ENCODE assay signal across 8 mouse cellular contexts in genomic region chr17:27032869-27033268, GRCm38 (mm10). TPM values are rescaled to one million over a fixed set of nuclear protein-coding genes. Genes with fewer than 3 reads are reported as not detected.
DNase-seq lines count a peak whose midpoint lies in the region; ATAC-seq and TF ChIP-seq lines count a peak whose summit lies in the region.

No protein-coding gene starts in this region.

- no peak for TF ChIP-seq POLR2A in cortical plate, adult 2 months (IDR thresholded peaks at IDR 0.05; ENCODE audit: extremely low read depth, insufficient read depth, low read length)

- H3K36me3 ChIP-seq in intestine, embryonic 16.5 days (ENCODE audit: control insufficient read depth, insufficient read depth, low read length) = no peaks in the 10 kb centered on the region
- H3K36me3 ChIP-seq in limb, embryonic 13.5 days = no peaks in the 10 kb centered on the region
- no peaks in the 10 kb centered on the region for H3K36me3 ChIP-seq in splenic B cell, adult 2 months (ENCODE audit: control insufficient read depth, insufficient read depth, low read length, poor library complexity, severe bottlenecking)

- ATAC-seq in granulocyte monocyte progenitor cell, adult 5-6 weeks (replicated peaks; ENCODE audit: poor library complexity, severe bottlenecking) = peak; percentile 43; the same call in 1 of the 2 replicates
- ATAC-seq in intestine, embryonic 16.5 days = peak; percentile 39
- peak; percentile 41; the same call in 1 of the 2 replicates for ATAC-seq in limb, embryonic 13.5 days (ENCODE audit: low FRiP score, low read depth)
- peak; percentile 33; the same call in 1 of the 2 replicates for ATAC-seq in monocyte, adult 5-6 weeks (replicated peaks; ENCODE audit: insufficient number of reproducible peaks, low FRiP score, low TSS enrichment, poor library complexity, severe bottlenecking)

- H3K27ac ChIP-seq in cortical plate, adult 2 months (ENCODE audit: insufficient read depth, low read length) = no peak overlapping the region
- H3K27ac ChIP-seq in intestine, embryonic 16.5 days (ENCODE audit: low read length) = no peak overlapping the region
- no peak overlapping the region for H3K27ac ChIP-seq in limb, embryonic 13.5 days

- H3K4me3 ChIP-seq in cortical plate, adult 2 months (ENCODE audit: insufficient read depth, low read length) = no peak overlapping the region
- no peak overlapping the region for H3K4me3 ChIP-seq in intestine, embryonic 16.5 days (ENCODE audit: low read length)
- H3K4me3 ChIP-seq in limb, embryonic 13.5 days = no peak overlapping the region

- H3K27me3 ChIP-seq in intestine, embryonic 16.5 days (replicated peaks; ENCODE audit: control insufficient read depth, insufficient read depth, low read length) = no peaks in the 10 kb centered on the region
- H3K27me3 ChIP-seq in limb, embryonic 13.5 days = no peaks in the 10 kb centered on the region
- no peaks in the 10 kb centered on the region for H3K27me3 ChIP-seq in splenic B cell, adult 2 months (ENCODE audit: control insufficient read depth, insufficient read depth, low read length, poor library complexity, severe bottlenecking)

- peak; percentile 74 to 85 for DNase-seq in right cerebral cortex, adult 2 months (ENCODE audit: low spot score in 2 of 2)
- DNase-seq in right cerebral cortex, adult 18-20 months = no peak
- peak; percentile 90 for DNase-seq in splenic B cell, adult 2 months (ENCODE audit: low read depth, low spot score)

- WGBS in intestine, embryonic 16.5 days = 1% methylated on average over 14 of the region's 14 CpGs
- 5% methylated on average over 14 of the region's 14 CpGs for WGBS in limb, embryonic 13.5 days

- no peaks in the 10 kb centered on the region for H3K9me3 ChIP-seq in intestine, embryonic 16.5 days (ENCODE audit: control insufficient read depth, low read length)
- H3K9me3 ChIP-seq in limb, embryonic 13.5 days = no peaks in the 10 kb centered on the region

- peak; percentile 95 for TF ChIP-seq CTCF in cortical plate, adult 2 months (IDR thresholded peaks at IDR 0.05; ENCODE audit: extremely low read depth, insufficient read depth, low read length)

- H3K4me2 ChIP-seq in intestine, embryonic 16.5 days (ENCODE audit: low read depth, low read length) = peak overlapping the region; percentile 40
- H3K4me2 ChIP-seq in limb, embryonic 13.5 days (replicated peaks) = peak overlapping the region; percentile 19; the same call in 1 of the 2 replicates

- no peaks in the 10 kb centered on the region for H3K4me1 ChIP-seq in cortical plate, adult 2 months (ENCODE audit: control insufficient read depth, insufficient read depth, low read length)
- peaks cover 16% of the 10 kb centered on the region for H3K4me1 ChIP-seq in intestine, embryonic 16.5 days (ENCODE audit: control insufficient read depth, insufficient read depth, low read length)
- peaks cover 26% of the 10 kb centered on the region for H3K4me1 ChIP-seq in limb, embryonic 13.5 days

- H3K9ac ChIP-seq in intestine, embryonic 16.5 days (ENCODE audit: low read depth, low read length) = 0 out of 2 replicates have a peak overlapping the region, but pooled peaks have one; percentile 12
- H3K9ac ChIP-seq in limb, embryonic 13.5 days = no peak overlapping the region

RNA-seq across cellular contexts. Expression of gene Bak1, which starts 4.1 kb away (rescaled TPM):
- 17.3 and 19.3 TPM in 2 replicates for polyA plus RNA-seq in cortical plate, adult 2 months (2012; rRNA removed)
- total RNA-seq in granulocyte monocyte progenitor cell, adult 5-6 weeks (2014; fragmentation: Nextera tagmentation) = 137 and 143 TPM in 2 replicates
- 55.9 and 59.2 TPM in 2 replicates for total RNA-seq in granulocyte monocyte progenitor cell, adult 5-6 weeks (2017)
- polyA plus RNA-seq in intestine, embryonic 16.5 days (2015; fragmentation: Nextera tagmentation; extraction: Ambion mirVana) = 8.5 and 10.3 TPM in 2 replicates
- 4.6 and 4.7 TPM in 2 replicates for polyA plus RNA-seq in limb, embryonic 13.5 days (2015; fragmentation: Nextera tagmentation; extraction: Ambion mirVana)
- total RNA-seq in monocyte, adult 5-6 weeks (2017) = 39.5 to 56.8 TPM (median 45.8 TPM) in 3 replicates

RNA-seq across cellular contexts. Expression of gene Itpr3, which starts 24.2 kb away (rescaled TPM):
- polyA plus RNA-seq in cortical plate, adult 2 months (2012; rRNA removed) = 2.4 and 2.6 TPM in 2 replicates
- total RNA-seq in granulocyte monocyte progenitor cell, adult 5-6 weeks (2014; fragmentation: Nextera tagmentation) = 4.0 and 8.5 TPM in 2 replicates
- total RNA-seq in granulocyte monocyte progenitor cell, adult 5-6 weeks (2017) = 6.1 and 6.5 TPM in 2 replicates
- 12.1 and 16.5 TPM in 2 replicates for polyA plus RNA-seq in intestine, embryonic 16.5 days (2015; fragmentation: Nextera tagmentation; extraction: Ambion mirVana)
- polyA plus RNA-seq in limb, embryonic 13.5 days (2015; fragmentation: Nextera tagmentation; extraction: Ambion mirVana) = 3.1 and 3.3 TPM in 2 replicates
- total RNA-seq in monocyte, adult 5-6 weeks (2017) = 25.3 to 46.9 TPM (median 28.9 TPM) in 3 replicates

RNA-seq across cellular contexts. Expression of gene Zbtb9, which starts 59.9 kb away (rescaled TPM):
- polyA plus RNA-seq in cortical plate, adult 2 months (2012; rRNA removed) = 13.9 and 14.5 TPM in 2 replicates
- total RNA-seq in granulocyte monocyte progenitor cell, adult 5-6 weeks (2014; fragmentation: Nextera tagmentation) = 9.4 and 14.4 TPM in 2 replicates
- 14.3 and 17.7 TPM in 2 replicates for total RNA-seq in granulocyte monocyte progenitor cell, adult 5-6 weeks (2017)
- polyA plus RNA-seq in intestine, embryonic 16.5 days (2015; fragmentation: Nextera tagmentation; extraction: Ambion mirVana) = 13.8 and 14.8 TPM in 2 replicates
- 15.5 and 16.7 TPM in 2 replicates for polyA plus RNA-seq in limb, embryonic 13.5 days (2015; fragmentation: Nextera tagmentation; extraction: Ambion mirVana)
- 23.5 to 34.2 TPM (median 32.3 TPM) in 3 replicates for total RNA-seq in monocyte, adult 5-6 weeks (2017)
